Mouse (Mus musculus): ENCODE results near the gene Rabgap1.

GRCm38 (mm10) chr2:37451667-37452375, 8.7 kb downstream of the Rabgap1 start:
- TF ChIP-seq MAX (IDR thresholded peaks at IDR 0.05; ENCODE audit: low read depth), result no peak
- peak; percentile 97 for TF ChIP-seq POLR2A (IDR thresholded peaks at IDR 0.05; ENCODE audit: insufficient read length, low read depth)

Data from myocyte (in vitro differentiated cells).